Mouse (Mus musculus): ENCODE measurements around the gene Dapk2.
A peak's percentile ranks its signal among the peaks of the same experiment; 100 is the strongest.

Dapk2 gene

DNA sequence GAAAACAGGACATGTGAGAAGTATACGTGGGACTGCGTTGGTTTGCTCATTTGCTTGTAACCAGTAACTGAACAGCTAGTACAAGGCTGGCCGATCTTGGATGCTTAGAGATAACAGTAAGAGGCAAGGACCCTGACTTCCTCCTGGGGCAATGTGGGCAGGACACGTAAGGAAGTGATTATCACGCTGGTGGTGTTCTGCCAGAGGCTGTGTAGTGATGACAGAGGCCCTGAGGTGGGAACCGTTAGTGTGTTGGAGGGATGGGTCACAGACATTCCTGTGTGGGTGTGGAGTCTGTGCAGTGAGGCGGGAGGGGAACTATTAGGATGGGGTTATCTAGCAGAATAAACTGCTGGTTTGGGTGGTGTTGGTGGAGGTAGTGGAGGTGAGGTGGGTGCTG, 81.2 kb downstream of the Dapk2 start:
- no peak for DNase-seq

- DNase-seq: no peak
These were observed 81.7 kb downstream of the Dapk2 start for GRCm38 (mm10) chr9:66239691-66240090.

DNA sequence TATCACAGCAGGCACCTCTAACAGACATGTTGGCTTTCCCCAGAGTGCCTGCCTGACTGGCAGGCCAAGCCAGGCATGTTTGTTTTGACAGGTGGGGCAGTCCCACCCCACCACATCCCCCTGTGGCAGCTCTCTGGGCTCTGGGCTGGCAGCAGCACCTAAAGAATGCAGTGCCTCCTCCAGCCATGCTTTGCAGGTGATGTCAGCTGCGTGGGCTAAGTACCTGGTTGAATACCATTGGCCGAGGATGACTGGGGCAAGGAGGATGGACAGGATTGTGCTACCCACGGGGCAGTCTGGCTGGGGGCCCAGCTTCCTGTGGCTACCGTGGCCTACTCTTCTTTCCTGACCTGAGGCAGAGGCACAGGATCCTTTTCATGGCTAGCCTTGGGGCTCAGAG, 82.5 kb downstream of the Dapk2 start:
- peak; percentile 66 to 67 for DNase-seq

DNA sequence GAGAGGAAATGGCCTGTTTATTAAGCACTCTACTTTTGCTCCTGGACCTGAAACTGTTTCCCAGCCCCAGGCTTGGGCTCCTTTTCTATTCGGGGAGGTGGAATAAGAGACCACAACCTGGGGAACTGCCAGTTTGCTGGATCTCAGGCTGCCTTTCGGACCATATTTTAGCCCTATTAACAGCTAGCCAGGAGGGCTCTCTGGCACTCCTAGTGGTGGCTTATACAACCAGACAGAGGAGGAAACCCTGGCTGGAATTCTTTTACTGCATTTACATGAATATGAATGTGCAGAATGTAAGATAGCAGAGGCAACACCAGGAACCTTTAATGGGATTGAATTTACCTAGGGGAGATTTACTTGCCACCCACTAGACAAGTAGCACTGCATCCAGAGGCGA, 83.0 kb downstream of the Dapk2 start:
- DNase-seq: peak; percentile 56 to 68

DNA sequence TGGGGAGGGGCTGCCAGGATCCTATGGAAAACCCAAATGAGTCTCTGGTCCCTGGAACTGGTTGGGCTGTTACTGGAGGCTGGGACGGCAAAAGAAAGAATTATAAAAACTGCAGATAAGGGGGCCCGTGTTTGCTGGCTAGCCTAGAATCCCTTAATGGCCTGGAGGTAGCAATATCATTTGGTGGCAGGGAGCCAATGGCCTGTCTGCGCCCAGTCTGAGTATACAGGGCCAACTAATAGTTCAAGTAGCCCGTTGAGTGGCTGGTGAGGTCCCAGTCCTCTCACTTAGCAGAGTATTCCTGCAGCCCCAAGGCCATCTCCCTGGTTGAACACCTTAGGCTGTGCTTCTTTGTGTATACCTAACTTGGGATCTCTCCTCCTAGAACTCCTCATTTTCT, 83.7 kb downstream of the Dapk2 start:
- no peak for DNase-seq

DNA sequence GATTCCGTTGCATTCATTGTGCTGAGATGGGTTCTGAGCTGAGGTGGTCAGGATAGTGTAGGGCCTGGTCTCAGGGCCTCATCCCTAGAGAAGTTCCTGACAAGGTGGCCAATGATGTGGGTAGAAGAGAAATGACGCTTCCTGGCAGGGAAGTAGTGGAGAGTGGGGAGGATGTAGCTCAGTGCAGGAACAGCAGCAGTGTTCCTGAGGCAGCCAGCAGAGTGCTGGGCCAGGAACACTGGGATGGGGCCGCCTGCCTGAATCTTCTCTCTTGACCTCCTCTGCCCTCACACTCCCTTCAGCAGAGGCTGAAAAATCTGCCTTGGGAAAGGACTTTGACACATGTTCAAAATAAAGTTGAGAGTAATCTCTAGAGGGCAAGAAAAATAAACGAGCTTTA, 85.2 kb downstream of the Dapk2 start:
- DNase-seq: no peak

GRCm38 (mm10) chr9:66244079-66244478, 86.1 kb downstream of the Dapk2 start:
- DNase-seq: no peak

- DNase-seq: no peak
These were observed 87.7 kb downstream of the Dapk2 start for GRCm38 (mm10) chr9:66245707-66246106.

- DNase-seq: peak; percentile 56 to 68
These were observed 91.3 kb downstream of the Dapk2 start for GRCm38 (mm10) chr9:66249281-66249680.

DNA sequence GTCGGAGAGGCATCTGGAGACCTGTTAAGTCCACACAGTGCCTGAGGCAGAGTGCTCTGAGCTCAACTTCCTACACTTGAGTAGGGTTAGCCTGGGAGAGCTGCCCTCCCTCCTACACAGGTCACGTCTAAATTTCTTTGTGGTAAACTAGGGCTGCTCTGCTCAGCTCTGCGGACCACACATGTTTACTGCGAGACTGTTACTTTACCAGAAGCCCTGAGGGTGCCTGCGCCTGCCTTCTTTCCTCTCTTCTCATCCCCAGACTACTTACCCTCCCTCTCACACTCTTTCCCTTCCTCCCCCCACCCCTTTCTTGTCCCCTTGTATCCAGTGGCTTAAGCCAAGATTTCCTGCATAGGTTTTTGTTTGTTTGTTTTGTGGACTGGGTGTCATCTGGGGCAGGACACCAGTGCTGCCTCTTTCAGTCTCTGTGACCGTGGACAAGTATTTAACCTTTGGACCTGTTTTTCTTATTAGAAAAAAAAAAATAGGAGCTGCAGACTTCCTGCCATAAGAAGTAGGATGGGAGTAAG, 93.2 kb downstream of the Dapk2 start:
- DNase-seq: no peak

DNA sequence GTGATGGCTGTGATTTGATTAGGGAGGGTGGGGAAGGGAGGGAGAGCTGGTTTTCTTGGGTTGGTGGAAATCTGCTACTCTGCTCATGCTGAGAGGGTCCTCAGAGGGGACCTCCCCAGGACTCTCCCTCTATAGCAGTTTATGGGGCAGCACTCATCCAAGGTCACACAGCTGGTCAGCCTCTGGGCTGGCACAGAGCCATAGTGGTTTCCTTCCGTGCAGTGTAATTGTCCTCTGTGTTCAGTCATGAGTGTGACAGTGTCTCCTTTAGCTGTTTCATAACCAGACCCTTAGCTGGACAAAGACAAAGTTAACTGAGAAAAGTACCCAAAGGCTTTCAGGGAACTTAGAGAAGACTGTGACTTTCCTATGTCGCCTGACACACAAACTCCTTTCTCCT, 103.7 kb downstream of the Dapk2 start:
- DNase-seq: no peak

GRCm38 (mm10) chr9:66263701-66264100, 105.7 kb downstream of the Dapk2 start:
- no peak for DNase-seq

- DNase-seq: no peak
These were observed 107.6 kb downstream of the Dapk2 start for GRCm38 (mm10) chr9:66265645-66266044.

GRCm38 (mm10) chr9:66266237-66267170, 108.5 kb downstream of the Dapk2 start:
- DNase-seq: peak; percentile 55 to 66

DNA sequence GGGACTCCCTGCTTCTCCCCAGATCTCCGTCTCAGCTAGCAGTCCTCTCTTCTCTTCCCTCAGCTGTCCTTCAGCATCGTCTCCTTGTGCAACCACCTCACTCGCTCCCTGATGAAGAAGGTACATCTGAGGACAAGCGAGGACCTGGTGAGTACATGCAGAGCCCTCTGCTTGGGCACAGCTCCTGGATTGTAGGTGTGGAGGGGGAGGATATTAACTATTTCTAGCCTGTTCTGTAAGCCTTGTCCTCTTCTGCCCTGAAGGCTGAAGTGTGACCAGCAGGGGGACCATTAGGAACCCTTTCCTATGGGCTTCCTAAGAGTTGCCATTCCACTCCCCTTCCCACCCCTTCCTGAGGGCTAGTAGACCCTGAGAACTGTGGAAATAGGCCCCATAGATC, 110.8 kb downstream of the Dapk2 start:
- DNase-seq: no peak

DNA sequence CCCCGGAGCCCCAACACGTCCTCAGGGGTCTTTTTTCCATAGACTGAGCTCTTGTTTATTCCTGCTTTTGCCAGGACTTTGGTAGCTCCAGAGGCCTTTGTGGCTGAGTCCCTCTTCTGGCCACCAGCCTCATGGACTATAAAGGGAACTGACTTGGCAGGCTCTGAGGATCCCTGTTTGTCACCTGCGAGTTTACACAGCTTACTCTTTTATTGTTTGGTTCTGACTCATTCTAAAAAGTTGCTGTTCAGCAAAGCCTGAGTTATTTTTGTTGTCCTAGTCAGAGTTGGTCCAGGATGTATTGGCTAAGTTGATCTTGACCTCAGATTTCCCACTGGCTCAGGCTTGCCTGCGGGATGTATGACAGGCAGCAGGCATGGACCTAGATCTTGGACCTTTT, 112.0 kb downstream of the Dapk2 start:
- DNase-seq: no peak

DNA sequence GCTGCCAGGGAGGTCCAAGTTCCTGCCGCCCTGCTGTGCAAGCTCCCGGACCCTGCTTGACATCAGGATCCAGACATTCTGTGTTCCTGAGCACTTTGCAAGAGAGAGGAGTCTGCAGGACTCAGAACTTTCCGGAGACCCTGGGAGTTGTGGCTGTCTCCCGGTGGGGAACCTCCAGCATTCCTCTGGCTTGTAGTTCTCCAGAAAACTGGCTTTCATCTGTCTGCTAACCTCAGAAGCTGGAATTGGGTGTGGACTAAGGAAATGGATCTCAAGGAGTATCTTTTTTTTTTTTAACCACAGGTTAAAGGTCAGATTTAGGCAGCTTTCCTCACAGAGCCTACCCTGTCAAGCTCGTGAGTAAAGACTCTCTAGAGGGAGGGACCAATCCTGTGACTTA, 113.7 kb downstream of the Dapk2 start:
- DNase-seq: no peak

DNA sequence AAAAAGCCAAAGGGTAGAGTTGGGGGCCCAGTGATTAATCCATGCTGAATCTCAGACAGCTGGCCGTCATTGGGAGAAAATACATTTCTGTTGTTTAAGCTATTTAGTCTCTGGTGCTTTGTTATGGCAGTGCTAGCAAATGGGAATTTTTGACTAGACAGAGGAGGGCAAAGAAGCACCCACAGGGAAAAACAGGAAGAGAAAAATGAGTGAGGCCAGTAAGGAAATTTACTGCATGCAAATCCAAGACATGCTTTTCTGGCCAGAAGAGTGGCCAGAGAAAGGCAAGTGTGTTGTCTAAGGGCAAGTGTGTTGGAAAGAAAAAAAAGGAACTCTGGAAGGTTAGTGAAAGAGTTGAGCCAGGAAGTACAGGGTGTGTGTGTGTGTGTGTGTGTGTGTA, 115.6 kb downstream of the Dapk2 start:
- no peak for DNase-seq

DNA sequence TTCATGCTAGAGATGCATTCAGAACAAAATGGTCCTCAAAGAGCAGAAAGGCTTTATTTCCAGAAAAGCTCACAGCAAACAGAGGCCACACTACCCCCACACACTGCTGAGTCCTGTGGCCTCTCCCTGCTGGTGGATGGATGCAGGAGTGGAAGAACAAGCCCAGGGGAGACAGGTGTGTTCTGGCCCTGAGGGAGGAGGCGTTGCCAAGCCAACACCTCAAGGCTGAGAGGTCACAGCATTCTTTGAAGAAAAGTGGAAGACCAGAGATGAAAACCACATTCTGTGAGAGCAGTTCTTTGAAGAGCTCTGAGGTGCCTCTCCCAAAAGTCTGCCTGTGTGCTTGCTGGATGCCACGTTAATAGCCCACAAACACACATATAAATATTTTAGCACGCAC, 116.6 kb downstream of the Dapk2 start:
- DNase-seq: no peak

DNA sequence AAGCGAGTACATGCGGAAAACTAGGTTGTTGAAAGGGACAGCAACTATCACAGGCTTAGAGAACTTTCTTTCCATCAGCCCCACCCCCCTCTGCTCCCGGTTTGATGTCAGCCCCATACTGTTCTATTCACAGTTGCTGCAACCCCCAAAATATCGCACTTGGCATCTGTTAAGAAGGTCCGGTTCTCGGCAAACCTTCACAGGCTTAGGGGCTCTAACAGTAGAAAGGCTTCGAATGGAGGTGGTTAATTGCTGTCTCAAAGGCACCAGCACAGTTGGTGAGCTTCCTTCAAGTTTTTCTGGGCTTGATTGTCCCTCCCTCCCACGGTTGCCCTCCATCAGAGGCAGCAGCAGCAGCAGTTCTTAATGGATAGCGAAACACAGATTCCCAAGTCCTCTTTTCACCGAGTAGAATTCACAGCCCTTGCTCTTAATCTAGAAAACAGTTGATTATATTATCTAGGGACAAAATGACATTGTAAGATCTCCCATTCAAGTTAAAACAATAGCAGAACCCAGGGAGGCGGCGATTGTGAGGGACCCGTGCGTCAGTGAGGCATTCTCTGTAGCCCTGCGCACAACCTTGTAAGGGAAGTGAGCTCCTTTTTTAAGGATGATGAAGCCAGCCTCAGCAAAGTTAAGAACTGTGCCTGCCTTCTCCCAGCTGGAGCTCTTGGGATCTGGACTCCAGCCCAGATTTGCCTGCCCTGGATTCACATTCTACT, 117.4 kb downstream of the Dapk2 start:
- peak; percentile 63 to 69 for DNase-seq

GRCm38 (mm10) chr9:66276062-66276461, 118.0 kb downstream of the Dapk2 start:
- no peak for DNase-seq

DNA sequence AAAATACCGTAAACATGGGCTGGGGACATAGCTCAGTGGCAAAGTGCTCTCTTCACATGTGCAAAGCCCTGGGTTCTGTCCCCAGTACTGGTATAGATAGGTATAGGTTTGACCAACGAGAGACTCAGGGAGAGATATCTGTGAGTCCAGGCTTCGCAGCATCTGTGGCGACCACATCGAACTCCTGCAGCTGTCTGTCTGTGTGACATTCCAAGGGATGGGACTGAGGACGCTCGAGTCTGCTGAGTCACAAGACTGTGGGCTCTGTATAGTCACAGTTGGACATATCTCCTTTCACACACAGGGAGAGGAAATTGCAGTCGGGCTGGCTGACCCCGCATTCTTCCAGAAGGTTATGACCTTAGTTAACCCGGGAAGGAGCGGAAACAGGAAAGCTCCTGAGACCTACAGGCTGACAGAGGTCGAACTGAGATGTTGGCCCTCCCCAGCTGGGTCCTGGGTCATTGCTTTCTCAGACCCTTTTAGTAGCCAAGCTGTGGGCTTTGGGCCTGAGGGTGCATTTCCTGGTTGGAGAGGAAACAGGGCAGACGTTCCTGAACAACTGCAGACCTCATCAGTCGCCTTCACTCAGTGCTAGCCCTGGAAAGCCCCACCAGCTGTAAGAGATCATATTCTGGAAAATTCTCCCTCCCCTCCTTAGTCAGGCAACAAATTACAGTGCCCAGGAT, 118.8 kb downstream of the Dapk2 start:
- no peak for DNase-seq

DNA sequence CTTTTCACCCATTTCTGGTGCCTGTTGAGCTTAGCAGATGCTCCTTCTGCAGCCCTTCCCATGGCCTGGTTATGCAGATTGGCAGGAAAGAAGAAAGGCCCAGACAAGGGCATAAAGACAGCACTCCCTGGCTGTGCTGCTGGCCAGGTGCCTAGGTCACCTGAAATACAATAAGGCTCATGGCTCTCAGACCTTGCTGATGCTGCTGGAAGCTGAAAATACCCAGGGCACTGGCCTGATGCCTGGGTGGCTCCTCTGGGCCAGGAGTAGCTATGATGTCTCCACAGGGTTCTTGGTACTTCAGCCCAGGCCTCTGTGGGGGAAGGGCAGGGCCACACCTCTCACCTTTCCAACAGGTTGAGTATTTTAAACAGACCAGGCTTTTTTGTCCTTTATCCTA, 121.6 kb downstream of the Dapk2 start:
- peak; percentile 54 to 57 for DNase-seq

All from cerebellum, postnatal 14 days (tissue).